In the genomic region with DNA sequence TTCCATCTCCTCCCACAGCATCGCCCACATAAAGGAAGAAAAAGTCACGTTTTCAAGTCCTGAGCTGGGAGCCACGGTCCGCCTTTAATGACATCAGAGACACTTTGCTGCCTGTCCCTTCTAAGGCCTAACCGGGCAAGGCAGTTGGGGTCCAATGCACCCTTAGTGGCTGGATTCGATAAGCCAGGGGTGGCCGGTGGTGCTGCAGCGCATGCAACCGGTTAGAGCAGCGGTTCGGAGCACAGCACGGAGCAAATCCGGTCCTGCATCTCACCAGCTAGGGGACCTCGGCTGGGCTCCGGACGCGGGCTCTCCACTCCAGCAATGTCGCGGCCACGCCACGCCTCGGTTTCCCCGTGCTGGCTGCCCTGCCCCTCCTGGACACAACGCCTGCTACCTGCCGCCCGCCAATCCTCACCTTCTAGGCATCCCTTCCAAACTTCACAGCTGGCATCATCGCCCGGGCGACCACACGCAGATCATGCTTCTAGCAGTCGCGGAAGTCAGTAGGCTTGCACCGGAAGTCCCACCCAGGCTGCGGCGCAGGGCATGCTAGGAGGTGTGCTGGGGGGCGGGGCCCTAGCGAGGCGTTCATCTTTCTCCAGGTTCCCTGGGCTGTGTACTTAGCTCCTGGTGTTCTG, we compare ENCODE assay signal across 8 mouse cellular contexts. TPM values are rescaled to one million over a fixed set of nuclear protein-coding genes. Genes with fewer than 3 reads are reported as not detected.
A peak's percentile ranks its signal among the peaks of the same experiment; 100 is the strongest.
DNase-seq lines count a peak whose midpoint lies in the region; ATAC-seq and TF ChIP-seq lines count a peak whose summit lies in the region.

A gene (minus strand): TSS at position 523 of the 641 bp plus-strand sequence.

- peak; percentile 56 for TF ChIP-seq POLR2A in spleen, adult 2 months (IDR thresholded peaks at IDR 0.05; ENCODE audit: low read depth, low read length)

- ATAC-seq in intestine, postnatal 0 days: peak; percentile 83
- peak; percentile 92 for ATAC-seq in limb, embryonic 11.5 days (ENCODE audit: insufficient number of reproducible peaks, low FRiP score, low TSS enrichment, low read depth)
- ATAC-seq in midbrain, embryonic 14.5 days (ENCODE audit: low FRiP score, low TSS enrichment): peak; percentile 95

- H3K9me3 ChIP-seq in intestine, postnatal 0 days (ENCODE audit: control insufficient read depth): no peaks in the 10 kb centered on the region
- H3K9me3 ChIP-seq in limb, embryonic 11.5 days (ENCODE audit: control insufficient read depth, low read length): no peaks in the 10 kb centered on the region
- H3K9me3 ChIP-seq in midbrain, embryonic 14.5 days (ENCODE audit: control insufficient read depth, low read length): no peaks in the 10 kb centered on the region

- H3K4me2 ChIP-seq in intestine, postnatal 0 days (replicated peaks; ENCODE audit: low read depth): peak within 1 kb of the TSS; percentile 79
- peak within 1 kb of the TSS; percentile 89 for H3K4me2 ChIP-seq in limb, embryonic 11.5 days (ENCODE audit: low read depth, severe bottlenecking)
- H3K4me2 ChIP-seq in midbrain, embryonic 14.5 days (ENCODE audit: low read length): peak within 1 kb of the TSS; percentile 91

- H3K27me3 ChIP-seq in intestine, postnatal 0 days (replicated peaks; ENCODE audit: control insufficient read depth, insufficient read depth, low read length): no peaks in the 10 kb centered on the region
- H3K27me3 ChIP-seq in limb, embryonic 11.5 days (ENCODE audit: control insufficient read depth, insufficient read depth, low read length): no peaks in the 10 kb centered on the region
- no peaks in the 10 kb centered on the region for H3K27me3 ChIP-seq in midbrain, embryonic 14.5 days (ENCODE audit: control insufficient read depth, insufficient read depth, low read length)
- no peaks in the 10 kb centered on the region for H3K27me3 ChIP-seq in spleen, adult 2 months (ENCODE audit: control insufficient read depth, insufficient read depth, low read length)

- DNase-seq in layer of hippocampus, adult 11-12 months (ENCODE audit: low spot score): peak; percentile 83
- no peak for DNase-seq in layer of hippocampus, adult 9-10 months (ENCODE audit: low spot score)
- DNase-seq in embryo, embryonic 9.5 days (ENCODE audit: extremely low spot score): peak; percentile 86
- no peak for DNase-seq in gonadal fat pad, adult 2 months (ENCODE audit: low read depth)
- peak; percentile 92 for DNase-seq in limb, embryonic 11.5 days (ENCODE audit: low spot score)
- DNase-seq in midbrain, embryonic 14.5 days: peak; percentile 94
- DNase-seq in spleen, adult 2 months (ENCODE audit: low read depth in 1 of 2, low spot score in 2 of 2): peak; percentile 53 to 84

- under 1% methylated on average over 38 of the region's 38 CpGs for WGBS in intestine, postnatal 0 days
- WGBS in limb, embryonic 11.5 days: under 1% methylated on average over 38 of the region's 38 CpGs
- under 1% methylated on average over 38 of the region's 38 CpGs for WGBS in midbrain, embryonic 14.5 days
- WGBS in spleen, adult 2 months: under 1% methylated on average over 38 of the region's 38 CpGs

- no peak; the same call in 1 of the 2 replicates for TF ChIP-seq CTCF in intestine, postnatal 0 days (IDR thresholded peaks at IDR 0.05; ENCODE audit: low read depth)
- TF ChIP-seq CTCF in spleen, adult 2 months (IDR thresholded peaks at IDR 0.05; ENCODE audit: extremely low read depth, insufficient read depth, insufficient read length, insufficient replicate concordance): no peak

- peak within 1 kb of the TSS; percentile 51 for H3K9ac ChIP-seq in intestine, postnatal 0 days (ENCODE audit: low read depth, low read length)
- peak within 1 kb of the TSS; percentile 74 for H3K9ac ChIP-seq in limb, embryonic 11.5 days (ENCODE audit: low read length)
- H3K9ac ChIP-seq in midbrain, embryonic 14.5 days (replicated peaks; ENCODE audit: low read length): peak within 1 kb of the TSS; percentile 78

- peak within 1 kb of the TSS; percentile 61 for H3K4me3 ChIP-seq in intestine, postnatal 0 days (ENCODE audit: low read depth, low read length)
- peak within 1 kb of the TSS; percentile 83 for H3K4me3 ChIP-seq in limb, embryonic 11.5 days (ENCODE audit: low read depth, low read length)
- H3K4me3 ChIP-seq in midbrain, embryonic 14.5 days (replicated peaks; ENCODE audit: low read depth, low read length): peak within 1 kb of the TSS; percentile 77
- H3K4me3 ChIP-seq in spleen, adult 2 months (ENCODE audit: extremely low read depth, insufficient read depth, insufficient read length): peak within 1 kb of the TSS; percentile 79

- H3K36me3 ChIP-seq in intestine, postnatal 0 days (ENCODE audit: control insufficient read depth, insufficient read depth): peaks cover 47% of the 10 kb centered on the region
- H3K36me3 ChIP-seq in limb, embryonic 11.5 days (ENCODE audit: control insufficient read depth, insufficient read depth, low read length): peaks cover 25% of the 10 kb centered on the region
- peaks cover 70% of the 10 kb centered on the region for H3K36me3 ChIP-seq in midbrain, embryonic 14.5 days (ENCODE audit: control insufficient read depth, insufficient read depth, low read length)
- H3K36me3 ChIP-seq in spleen, adult 2 months (ENCODE audit: control insufficient read depth, insufficient read depth, low read length): peaks cover 25% of the 10 kb centered on the region

- no peaks in the 10 kb centered on the region for H3K4me1 ChIP-seq in intestine, postnatal 0 days (replicated peaks; ENCODE audit: control insufficient read depth, insufficient read depth, low read length)
- H3K4me1 ChIP-seq in limb, embryonic 11.5 days (ENCODE audit: control insufficient read depth, insufficient read depth, low read length): 0 out of 2 replicates have a peak, but pooled peaks cover 3% of the 10 kb centered on the region
- peaks cover 7% of the 10 kb centered on the region; the same call in 1 of the 2 replicates for H3K4me1 ChIP-seq in midbrain, embryonic 14.5 days (ENCODE audit: control insufficient read depth, insufficient read depth, low read length)
- no peaks in the 10 kb centered on the region for H3K4me1 ChIP-seq in spleen, adult 2 months (ENCODE audit: control insufficient read depth, insufficient read depth, insufficient read length)

- no peak within 1 kb of the TSS for H3K27ac ChIP-seq in intestine, postnatal 0 days (ENCODE audit: low read depth, low read length)
- H3K27ac ChIP-seq in limb, embryonic 11.5 days (replicated peaks; ENCODE audit: low read depth, low read length): no peak within 1 kb of the TSS; the same call in 1 of the 2 replicates
- peak within 1 kb of the TSS; percentile 70; the same call in 1 of the 2 replicates for H3K27ac ChIP-seq in midbrain, embryonic 14.5 days (replicated peaks; ENCODE audit: low read depth, low read length)
- peak within 1 kb of the TSS; percentile 51 for H3K27ac ChIP-seq in spleen, adult 2 months (ENCODE audit: insufficient read depth, low read length)

RNA-seq across cellular contexts. Expression of the gene that starts here (rescaled TPM):
- polyA plus RNA-seq in gonadal fat pad, adult 2 months (2012; rRNA removed): 69.7 and 95.4 TPM in 2 replicates
- 5.6 and 6.7 TPM in 2 replicates for polyA plus RNA-seq in intestine, postnatal 0 days (2015; fragmentation: Nextera tagmentation; extraction: Ambion mirVana)
- 25.3 and 31.2 TPM in 2 replicates for polyA plus RNA-seq in limb, embryonic 11.5 days (2014; fragmentation: Nextera tagmentation; extraction: Ambion mirVana)
- 25.3 and 30.7 TPM in 2 replicates for polyA plus RNA-seq in midbrain, embryonic 14.5 days (2014; fragmentation: Nextera tagmentation; extraction: Ambion mirVana)
- polyA plus RNA-seq in spleen, adult 2 months (2012; rRNA removed): 41.1 and 46.5 TPM in 2 replicates

Comparison
In these comparisons a context has a peak if more than half of its experiments do, and no peak if none do; other contexts are left out.
1. DNase-seq: peak in layer of hippocampus, adult 11-12 months (single experiment), embryo, embryonic 9.5 days (single experiment), limb, embryonic 11.5 days (single experiment), midbrain, embryonic 14.5 days (single experiment) and spleen, adult 2 months (2 of 2); none in layer of hippocampus, adult 9-10 months (single experiment) and gonadal fat pad, adult 2 months (single experiment).
2. H3K27ac ChIP-seq: peak in midbrain, embryonic 14.5 days (single experiment) and spleen, adult 2 months (single experiment); none in intestine, postnatal 0 days (single experiment) and limb, embryonic 11.5 days (single experiment).
3. Peak in every context shown above with its lines, with median percentiles within 50 percentile points of each other: ATAC-seq, H3K4me2 ChIP-seq, H3K4me3 ChIP-seq and H3K9ac ChIP-seq.